Mouse (Mus musculus) gastrocnemius, adult 18-20 months (tissue): ENCODE data around the gene Ruvbl2. TPM values are rescaled to one million over a fixed set of nuclear protein-coding genes. Genes with fewer than 3 reads are reported as not detected.
A peak's percentile ranks its signal among the peaks of the same experiment; 100 is the strongest.
"Not testable (repeated sequence)": the region's sequence is repeated elsewhere in the genome, so short reads cannot be mapped to it uniquely, and the experiment has no call there.

Experiments used
- DNase-seq: peaks from one replicate; pipeline ENCODE4 v3.0.0; 2021; ENCODE audit warnings: low spot score
- long read RNA-seq, 2 experiments: library from polyadenylated mRNA; stranded (forward); transcript quantifications; one replicate each; pipeline ENCODE4 v2.0.0; 2021
- total RNA-seq, 2 experiments: library from RNA; stranded (reverse); gene quantifications; 2 replicates each; pipeline ENCODE4 v1.2.3; 2021

Ruvbl2 gene
- 10 to 100 TPM; 26.6 to 27.9 TPM for total RNA-seq
- long read RNA-seq, experiment 1, transcript Ruvbl2-201 (15 exons, 1,834 nt), result major isoform, 18 of 30 reads
- long read RNA-seq, experiment 1, partial matches to known transcripts, result 3 of 30 reads
- long read RNA-seq, experiment 1, other reads (novel, unspliced or antisense), result 9 of 30 reads
- long read RNA-seq, experiment 2, transcript Ruvbl2-201 (15 exons, 1,834 nt), result major isoform, 18 of 33 reads
- long read RNA-seq, experiment 2, partial matches to known transcripts, result 9 of 33 reads
- long read RNA-seq, experiment 2, other reads (novel, unspliced or antisense), result 6 of 33 reads

DNA sequence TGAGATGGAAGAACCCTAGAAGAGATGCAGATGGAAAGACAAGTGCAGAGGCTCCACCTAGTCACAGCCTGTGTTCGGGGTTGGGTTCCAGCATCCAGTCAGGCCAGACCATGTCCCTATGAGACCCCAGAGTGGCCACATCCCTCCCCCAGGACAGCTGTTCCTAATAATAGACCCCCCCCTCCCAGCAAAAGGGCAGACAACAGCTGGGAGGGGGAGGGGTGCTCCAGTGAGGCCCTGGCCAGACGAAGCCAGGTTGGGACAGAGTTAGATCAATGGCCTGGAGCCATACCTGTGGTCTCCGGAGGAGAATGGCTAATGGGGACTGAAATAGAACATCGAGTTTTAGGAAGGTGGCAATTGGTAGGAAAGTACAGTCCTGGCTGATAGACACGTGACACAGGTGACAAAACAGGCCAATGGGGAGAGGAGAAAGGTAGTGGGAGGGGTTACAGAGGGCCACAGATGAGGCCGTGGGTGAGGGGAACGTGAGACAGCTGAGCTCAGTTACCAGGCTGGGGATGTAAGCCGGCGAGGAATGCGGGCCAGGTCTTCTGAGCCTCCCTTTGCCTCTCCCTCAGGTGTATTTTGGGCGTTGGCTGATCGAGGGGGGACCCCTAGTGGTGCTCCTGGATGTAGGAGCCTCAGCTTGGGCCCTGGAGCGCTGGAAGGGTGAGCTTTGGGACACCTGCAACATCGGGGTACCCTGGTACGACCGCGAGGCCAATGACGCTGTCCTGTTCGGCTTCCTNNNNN lies at the start of gene Ruvbl2:
TSS of gene Ruvbl2 (minus strand) at position 576 of the 756 bp plus-strand sequence.
- peak; percentile 85 for DNase-seq

DNA sequence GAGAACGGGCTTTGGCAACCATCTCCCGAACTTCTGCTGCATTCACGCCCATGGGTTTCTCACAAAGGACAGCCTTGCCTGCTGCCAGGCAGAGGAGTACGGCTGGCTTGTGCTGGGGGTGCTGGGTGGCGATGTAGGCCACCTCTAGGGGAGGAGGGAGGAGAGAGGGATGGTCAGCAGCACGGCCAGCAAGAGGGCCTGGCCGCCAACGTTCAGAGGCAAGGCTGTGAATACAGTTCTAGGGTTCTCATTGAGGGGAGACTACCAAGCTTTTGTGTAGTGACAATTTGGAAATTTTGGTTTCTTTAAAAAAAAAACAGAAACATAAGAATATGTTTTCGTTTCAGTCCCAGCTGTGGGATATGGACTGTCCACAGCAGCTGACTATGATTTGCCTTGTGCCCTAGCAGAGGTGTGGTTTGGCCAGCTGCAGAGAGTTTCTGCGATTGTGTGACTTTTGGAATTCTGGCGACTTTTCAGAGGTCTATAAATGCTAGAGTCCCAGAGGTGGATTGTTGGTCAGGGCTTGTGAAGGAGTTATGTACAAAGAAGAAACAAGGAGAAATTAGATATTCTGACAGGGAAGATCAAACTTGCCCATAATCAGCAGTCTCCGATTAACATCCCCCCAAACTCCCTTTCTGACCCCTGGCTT lies 49.0 kb upstream of the Ruvbl2 start, which contains the start of gene Gm45808:
TSS of gene Gm45808 (minus strand) at position 51 of the 655 bp plus-strand sequence.
- no peak for DNase-seq

DNA sequence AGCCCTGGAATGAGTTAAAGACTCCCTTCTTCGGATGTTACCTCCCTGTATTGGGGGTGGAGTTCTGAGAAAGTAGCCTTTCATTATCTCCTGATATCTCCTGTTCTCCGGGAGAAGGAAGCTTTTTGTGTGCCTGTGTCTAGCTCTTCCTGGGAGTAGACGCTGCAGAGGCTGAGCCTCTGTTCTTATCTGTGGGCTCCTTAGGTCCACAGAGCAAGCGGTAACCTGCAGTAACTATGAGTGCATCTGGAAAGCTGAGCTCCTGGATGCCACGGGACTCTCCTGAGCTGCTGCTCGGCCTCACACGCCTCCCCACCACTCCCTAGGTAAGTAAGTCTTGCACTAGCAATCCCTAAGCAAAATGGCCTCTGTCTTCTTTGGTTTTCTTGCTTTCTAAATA lies 48.3 kb upstream of the Ruvbl2 start:
- DNase-seq, result no peak

DNA sequence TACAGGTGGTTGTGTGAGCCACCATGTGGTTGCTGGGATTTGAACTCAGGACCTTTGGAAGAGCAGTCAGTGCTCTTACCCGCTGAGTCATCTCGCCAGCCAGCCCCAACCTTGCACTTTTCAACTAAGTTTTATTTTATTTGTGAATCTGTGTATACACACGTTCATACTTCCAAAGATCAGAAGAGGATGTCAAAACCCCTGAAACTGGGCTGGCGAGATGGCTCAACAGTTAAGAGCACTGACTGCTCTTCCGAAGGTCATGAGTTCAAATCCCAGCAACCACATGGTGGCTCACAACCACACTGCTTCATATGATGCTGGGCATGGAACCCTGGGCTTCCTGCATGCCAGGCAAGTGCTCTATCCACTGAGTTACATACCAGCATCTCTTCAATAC lies 47.1 kb upstream of the Ruvbl2 start:
- not testable (repeated sequence) for DNase-seq

DNA sequence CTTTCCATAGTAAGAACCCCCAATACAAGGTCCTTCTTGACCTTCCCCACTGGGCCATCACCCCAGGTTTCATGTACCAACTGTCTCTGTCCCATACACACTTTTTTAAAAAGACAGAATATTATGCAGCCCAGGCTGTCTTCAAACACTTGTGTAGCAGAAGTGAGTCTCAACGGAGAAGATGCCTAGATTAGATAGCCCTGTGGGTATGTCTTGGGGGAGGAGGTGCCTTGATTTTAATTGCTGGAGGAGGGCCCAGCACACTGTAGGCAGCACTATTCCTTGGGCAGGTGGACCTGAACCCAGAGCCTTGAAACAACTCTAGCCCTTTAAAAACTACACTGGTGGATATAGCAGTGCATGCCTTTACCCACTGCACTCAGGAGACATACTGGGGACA lies 44.3 kb upstream of the Ruvbl2 start:
- DNase-seq, result no peak

DNA sequence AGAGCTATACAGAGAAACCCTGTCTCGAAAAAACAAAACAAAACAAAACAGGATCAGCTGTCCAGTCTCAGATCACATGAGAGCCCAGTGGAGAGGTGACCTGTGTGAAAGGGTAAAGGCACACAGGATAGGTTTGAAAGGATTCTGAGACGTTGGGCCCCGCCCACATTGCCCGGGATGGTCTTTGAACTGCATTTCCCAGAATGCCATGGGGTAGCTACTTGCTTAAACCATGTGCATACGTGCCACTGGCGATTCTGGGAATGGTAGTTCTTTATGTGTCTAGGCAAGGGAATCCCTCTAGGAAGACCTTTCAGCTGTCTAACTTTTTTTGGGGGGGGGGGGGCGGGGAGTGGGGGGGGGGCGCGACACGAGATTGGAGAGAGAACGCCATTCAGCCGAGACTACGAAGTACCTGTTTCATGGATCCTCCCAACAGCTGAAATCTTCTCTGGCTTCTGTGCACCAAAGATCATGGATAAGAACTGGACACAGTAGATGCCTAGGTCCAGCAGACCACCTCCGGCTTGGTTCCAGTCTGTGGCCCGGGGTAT lies 43.6 kb upstream of the Ruvbl2 start, which contains the start of gene Tulp2:
TSS of gene Tulp2 (plus strand) at position 504 of the 554 bp plus-strand sequence.
- peak; percentile 76 for DNase-seq

DNA sequence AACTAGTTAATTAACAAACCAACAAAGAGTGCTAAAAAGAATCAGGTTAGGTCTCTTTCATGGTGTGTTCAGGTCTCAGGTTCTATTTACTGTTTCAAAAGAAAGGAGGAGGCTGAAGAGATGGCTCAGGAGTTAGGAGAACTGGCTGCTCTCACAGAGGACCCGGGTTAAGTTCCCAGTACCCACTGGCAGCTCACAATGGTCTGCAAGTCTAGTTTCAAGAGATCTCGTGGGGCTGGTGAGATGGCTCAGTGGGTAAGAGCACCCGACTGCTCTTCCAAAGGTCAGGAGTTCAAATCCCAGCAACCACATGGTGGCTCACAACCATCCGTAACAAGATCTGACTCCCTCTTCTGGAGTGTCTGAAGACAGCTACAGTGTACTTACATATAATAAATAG lies 42.4 kb upstream of the Ruvbl2 start:
- DNase-seq, result not testable (repeated sequence)

DNA sequence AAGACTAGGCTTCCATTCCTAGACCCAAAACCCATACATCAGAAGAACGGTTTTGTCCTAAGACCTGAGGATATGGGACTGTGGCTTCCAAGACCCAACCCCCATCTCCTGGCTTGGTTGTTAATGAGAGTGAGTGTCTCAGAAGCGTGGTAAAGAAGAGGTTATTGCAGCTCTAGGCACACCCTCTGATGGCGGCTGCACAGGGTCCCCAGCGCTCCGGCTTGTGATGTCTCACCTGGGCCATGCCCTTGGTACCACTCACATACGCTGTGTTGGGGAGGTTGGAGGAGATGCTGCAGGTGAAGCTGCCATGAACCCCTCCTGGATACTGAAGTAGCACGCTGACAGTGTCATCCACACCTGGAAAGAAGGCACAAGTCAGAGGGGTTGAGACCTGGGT lies 40.9 kb upstream of the Ruvbl2 start:
- DNase-seq, result no peak

DNA sequence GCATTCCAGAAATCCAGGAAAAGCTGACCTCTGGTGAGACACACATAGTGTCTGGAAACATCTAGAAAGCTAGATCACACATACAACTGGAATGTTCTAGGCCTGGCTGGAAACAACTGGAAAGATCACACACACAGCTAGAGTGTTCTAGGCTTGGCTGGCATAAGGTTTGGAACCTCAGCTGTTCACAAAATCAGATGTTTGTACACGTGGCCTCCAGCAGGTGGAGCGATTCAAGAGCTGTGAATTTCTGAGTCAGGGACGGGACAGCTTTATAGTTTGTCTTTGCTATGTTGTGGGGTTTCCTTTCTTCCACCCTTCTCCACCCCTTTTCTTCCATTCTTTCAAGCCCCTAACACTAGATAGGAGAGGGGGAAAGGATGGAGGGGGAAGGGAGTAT lies 39.1 kb upstream of the Ruvbl2 start:
- peak; percentile 78 for DNase-seq

DNA sequence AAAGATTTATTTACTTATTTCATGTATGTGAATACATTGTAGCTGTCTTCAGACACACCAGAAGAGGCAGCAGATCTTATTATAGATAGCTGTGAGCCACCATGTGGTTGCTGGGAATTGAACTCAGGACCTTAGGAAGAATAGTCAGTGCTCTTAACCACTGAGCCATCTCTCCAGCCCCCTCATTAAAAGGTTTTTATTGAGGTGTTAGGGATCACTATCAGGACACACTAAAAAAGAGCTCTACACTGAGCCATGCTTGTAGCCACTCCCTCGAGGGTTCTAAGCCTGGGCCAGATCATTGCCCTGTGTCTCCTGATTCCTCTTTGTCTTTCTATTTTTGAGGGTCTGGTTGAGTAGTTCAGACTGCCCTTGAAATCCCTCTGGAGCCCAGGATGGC lies 38.6 kb upstream of the Ruvbl2 start:
- no peak for DNase-seq

DNA sequence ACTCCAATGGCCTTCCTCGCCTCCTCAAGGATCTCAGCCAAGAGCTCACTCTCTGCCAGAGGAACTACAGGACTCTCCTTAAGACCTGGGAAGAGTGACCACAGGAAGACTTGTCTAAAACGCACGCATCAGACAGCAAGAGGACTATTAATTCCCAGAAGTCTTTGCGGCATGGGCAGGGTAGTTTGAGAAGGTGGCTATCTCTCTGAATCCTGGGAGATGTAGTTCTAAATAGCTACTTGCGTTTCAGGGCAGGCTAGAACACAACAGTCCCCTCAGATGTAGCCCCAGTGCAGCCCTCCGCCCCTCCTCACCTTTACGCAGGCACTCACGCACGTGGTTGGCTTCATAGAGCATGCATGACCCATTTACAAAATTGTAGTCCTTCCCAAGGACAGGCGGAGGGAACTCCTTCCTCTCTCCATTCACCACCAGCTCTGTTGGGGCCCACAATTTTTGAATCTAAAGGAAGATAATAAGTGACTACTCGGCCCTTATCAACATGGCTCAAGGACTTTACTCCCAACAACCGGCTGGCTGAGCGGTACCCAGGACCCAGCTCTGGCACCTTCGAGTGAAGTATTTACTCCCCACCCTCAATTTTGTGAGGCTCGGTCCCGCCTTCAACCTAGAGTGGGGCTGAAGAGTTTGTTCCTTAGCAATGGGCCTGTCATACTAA lies 37.5 kb upstream of the Ruvbl2 start:
- peak; percentile 58 for DNase-seq

DNA sequence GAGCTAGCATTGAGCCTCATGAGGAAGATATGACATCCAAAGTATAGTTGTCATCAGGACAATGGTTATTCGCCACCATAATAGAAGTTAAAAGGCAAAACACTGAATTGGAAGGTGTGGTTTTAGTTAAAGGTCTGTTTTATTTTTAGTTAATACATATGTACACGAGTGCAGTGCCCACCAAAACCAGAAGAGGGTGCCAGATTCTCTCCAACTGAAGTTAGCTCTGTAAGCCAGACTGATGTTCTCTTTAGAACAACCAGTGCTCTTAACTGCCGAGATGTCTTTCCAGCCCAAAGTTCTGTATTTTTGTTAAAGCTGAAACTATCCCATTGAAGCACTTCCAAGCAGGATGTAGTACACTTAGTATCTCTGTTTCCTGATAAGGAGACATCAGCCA lies 33.0 kb upstream of the Ruvbl2 start:
- DNase-seq, result peak; percentile 81

DNA sequence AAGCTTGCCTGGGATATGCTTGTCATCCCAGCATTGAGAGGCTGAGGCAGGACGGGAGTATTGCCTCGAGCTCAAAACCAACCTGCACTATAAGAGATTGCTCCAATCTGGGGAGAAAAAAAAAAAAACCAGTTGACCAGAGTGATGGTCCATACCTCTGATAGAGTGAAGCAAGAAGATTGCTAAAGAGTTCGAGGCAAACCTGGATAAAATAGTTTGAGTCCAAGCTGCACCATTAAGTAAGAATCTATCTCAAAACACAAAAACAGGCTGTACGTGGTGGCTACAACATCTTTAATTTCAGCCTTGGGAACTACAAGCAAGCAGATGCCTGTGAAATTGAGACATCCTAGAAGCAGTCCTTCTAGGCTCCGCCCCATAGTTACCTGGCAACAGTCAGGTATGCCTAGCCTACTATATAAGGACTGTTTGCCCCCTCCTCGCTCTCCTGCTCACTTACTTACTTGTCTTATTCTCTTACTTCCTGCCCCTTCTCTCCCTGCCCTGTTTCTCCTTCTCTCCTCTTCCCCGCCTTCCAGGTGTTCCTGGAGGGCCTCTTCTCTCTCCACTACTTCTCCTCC lies 29.3 kb upstream of the Ruvbl2 start:
- no peak for DNase-seq

DNA sequence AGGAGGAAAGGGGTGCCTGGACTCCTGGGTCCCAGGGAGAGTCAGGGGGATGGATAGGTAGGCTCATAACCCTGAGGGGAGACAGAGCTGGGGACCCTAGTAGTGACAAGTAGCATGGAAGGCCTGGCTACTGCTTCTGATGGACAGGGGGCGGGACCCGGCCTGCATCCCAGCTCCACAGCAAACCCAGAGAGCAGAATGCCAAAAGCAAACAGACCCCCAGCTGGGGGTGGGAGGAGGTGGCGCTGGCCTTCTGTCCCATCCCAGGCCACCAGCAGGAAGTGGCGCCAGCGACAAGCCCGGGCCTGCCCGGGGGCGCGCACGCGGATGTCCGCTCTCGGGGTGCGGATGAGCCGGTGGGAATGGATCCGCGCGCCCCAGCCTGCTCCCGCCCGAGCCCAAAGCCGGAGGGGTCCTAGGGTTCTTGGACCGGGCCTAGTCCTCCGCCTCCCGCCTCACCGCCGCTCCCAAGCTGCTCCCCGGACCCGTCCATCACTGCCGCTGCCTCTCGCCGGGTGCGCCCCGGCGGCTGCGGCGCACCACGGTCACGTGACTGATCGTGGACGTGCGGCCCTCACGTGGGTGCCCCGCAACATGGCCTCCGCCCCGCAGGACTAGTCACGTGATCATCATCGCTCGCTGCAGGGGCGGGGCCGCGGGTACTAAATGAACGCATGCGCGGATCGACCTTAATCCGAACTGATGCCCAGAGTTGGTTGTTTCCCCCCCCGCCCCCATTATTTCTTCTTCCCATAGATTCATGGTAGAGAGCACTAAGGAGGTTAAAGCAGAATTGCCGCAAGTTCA lies 28.6 kb upstream of the Ruvbl2 start, which contains the start of gene Bax:
TSS of gene Bax (minus strand) at position 616 of the 807 bp plus-strand sequence.
- peak; percentile 96 for DNase-seq

DNA sequence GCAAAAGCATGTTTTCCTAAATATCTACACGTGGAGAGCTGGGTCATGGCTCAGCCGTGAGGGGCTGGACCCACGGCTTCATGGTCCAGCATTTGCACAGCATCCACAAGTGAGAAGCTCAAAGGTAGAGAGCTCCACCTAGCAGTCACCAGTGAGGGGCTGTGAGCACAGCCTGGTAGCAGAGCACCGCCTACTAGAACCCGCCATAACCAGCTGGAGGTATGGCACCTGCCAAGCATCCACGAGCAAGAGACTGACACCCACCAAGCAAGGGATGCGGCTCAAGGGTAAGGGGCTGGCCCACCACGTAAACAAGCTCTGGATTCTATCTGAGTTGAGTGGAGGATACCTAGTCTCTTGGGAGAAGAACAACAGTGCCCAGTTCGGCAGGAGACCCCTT lies 27.7 kb upstream of the Ruvbl2 start:
- no peak for DNase-seq

DNA sequence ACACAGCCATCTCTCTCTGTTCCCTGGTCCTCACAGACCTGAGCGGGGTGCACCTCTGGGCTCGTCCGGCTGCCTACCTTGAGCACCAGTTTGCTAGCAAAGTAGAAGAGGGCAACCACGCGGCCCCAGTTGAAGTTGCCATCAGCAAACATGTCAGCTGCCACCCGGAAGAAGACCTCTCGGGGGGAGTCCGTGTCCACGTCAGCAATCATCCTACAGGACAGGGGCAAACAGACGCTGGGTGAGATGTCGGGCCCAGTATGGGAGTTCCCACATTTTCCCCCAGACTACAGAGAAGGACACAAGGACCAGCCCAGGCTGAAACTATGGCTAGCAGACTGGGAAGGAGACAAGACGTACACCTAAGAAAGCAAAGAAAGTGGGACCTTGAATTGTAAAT lies 27.2 kb upstream of the Ruvbl2 start:
- DNase-seq, result no peak

DNA sequence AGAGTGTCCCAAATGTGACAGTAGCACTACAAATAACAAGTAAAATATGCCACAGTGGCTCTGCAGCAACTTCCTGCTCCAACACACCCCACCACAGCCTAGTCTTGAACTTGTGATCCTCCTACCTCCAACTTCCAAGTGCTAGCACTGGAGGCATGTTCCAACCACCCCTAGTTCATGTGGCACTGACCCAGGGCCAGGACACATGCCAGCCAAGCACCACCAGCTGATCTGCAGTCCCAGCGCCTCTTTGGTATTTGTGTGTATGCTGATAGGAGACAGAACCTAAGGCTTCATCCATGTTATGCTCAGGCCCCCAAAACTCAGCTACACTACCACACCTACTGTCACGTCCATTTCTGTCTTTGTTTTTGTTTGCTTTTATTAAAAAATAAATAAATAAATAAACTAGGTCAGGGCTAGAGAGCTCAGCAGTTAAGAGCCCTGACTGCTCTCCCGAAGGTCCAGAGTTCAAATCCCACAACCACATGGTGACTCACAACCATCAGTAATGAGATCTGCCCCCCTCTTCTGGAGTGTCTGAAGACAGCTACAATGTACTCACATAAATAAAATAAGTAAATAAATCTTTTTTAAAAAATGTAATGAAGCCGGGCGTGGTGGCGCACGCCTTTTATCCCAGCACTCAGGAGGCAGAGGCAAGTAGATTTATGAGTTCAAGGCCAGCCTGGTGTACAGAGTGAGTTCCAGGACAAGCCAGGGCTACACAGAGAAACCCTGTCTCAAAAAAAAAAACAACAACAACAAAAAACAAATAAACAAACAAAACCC lies 26.3 kb upstream of the Ruvbl2 start:
- DNase-seq, result no peak

DNA sequence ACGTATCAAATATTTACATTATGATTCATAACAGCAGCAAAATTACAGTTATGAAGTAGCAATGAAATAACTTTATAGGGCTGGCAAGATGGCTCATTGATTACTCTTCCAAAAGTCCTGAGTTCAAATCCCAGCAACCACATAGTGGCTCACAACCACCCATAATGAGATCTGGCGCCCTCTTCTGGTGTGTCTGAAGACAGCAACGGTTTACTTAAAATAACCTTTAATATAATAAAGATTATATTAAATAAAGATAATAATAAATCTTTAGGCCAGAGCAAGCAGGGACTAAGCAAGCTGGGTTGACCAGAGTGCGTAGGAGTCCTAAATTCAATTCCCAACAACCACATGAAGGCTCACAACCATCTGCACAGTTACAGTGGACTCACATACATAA lies 25.0 kb upstream of the Ruvbl2 start:
- not testable (repeated sequence) for DNase-seq

DNA sequence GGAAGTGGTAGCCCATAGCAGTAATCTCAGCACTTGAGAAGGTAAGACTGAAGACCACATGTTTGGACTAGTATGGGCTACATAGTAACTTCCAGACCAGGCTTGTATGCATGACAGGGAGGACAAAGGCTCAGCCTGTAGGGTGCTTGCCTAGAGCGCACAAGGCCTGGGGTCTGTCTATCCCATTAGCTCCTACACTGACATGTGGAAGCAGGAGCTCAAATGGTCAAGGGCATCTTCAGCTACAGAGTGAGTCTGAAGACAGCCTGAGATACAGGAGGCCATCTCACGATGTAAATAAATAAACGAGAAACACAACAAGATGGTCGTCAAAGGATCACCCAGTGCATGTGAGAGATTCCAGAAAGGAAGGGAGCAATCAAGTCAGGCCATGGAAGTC lies 24.4 kb upstream of the Ruvbl2 start:
- DNase-seq, result no peak
